Mouse (Mus musculus) spleen, adult 2 months (tissue): ENCODE measurements at regions not wholly inside any gene's neighbourhood (a gene's known extent, or its start where the extent isn't known, plus 50 kb on each side); places are given as distances from the start of the nearest gene placed in this dataset.

Experiments
- CTCF ChIP-seq: fragments of 200-500 bp; IDR thresholded peaks from 2 replicates; pipeline ENCODE4 v1.5.1; 2011; ENCODE audit warnings: mild to moderate bottlenecking, inconsistent platforms; ENCODE audit not compliant: insufficient read depth, insufficient read length, insufficient replicate concordance; ENCODE audit errors: extremely low read depth
- POLR2A ChIP-seq: fragments of 200-500 bp; IDR thresholded peaks from 2 replicates; pipeline ENCODE4 v1.6.1; 2011; ENCODE audit warnings: low read depth, low read length, inconsistent platforms

GRCm38 (mm10) chr9:32924333-32924886 lies 288.4 kb downstream of the Ets1 start:
- TF ChIP-seq CTCF (no peak), POLR2A (no peak)
